In genomic region chr4:94999249-94999648, GRCm38 (mm10) we compare ENCODE assay signal across 9 mouse cellular contexts. TPM values are rescaled to one million over a fixed set of nuclear protein-coding genes. Genes with fewer than 3 reads are reported as not detected.
DNase-seq lines count a peak whose midpoint lies in the region; ATAC-seq and TF ChIP-seq lines count a peak whose summit lies in the region.
"Had no signal": no experiment of that assay in that cellular context is flagged by ENCODE, and none has a peak within 500 bp of the region (broad histone marks: within the 10 kb centered on the region; RNA-seq: fewer than 3 reads in every experiment).

No protein-coding gene starts in this region.

- no peaks in the 10 kb centered on the region for H3K27me3 ChIP-seq in intestine, postnatal 0 days (replicated peaks; ENCODE audit: control insufficient read depth, insufficient read depth, low read length)
- no peaks in the 10 kb centered on the region for H3K27me3 ChIP-seq in intestine, embryonic 15.5 days (replicated peaks)
- H3K27me3 ChIP-seq in CH12.LX (replicated peaks): no peaks in the 10 kb centered on the region
- H3K27me3 ChIP-seq in forebrain, embryonic 10.5 days (ENCODE audit: poor library complexity, severe bottlenecking): no peaks in the 10 kb centered on the region
- no peaks in the 10 kb centered on the region for H3K27me3 ChIP-seq in hindbrain, embryonic 13.5 days

- H3K27ac ChIP-seq in intestine, postnatal 0 days (ENCODE audit: low read depth, low read length): no peak overlapping the region
- H3K27ac ChIP-seq in intestine, embryonic 15.5 days: no peak overlapping the region
- H3K27ac ChIP-seq in CH12.LX (ENCODE audit: insufficient read depth, low read depth): 0 out of 2 replicates have a peak overlapping the region, but pooled peaks have one; percentile 31
- no peak overlapping the region for H3K27ac ChIP-seq in forebrain, embryonic 10.5 days
- no peak overlapping the region for H3K27ac ChIP-seq in hindbrain, embryonic 13.5 days

- peak; percentile 76; the same call in 1 of the 2 replicates for TF ChIP-seq EP300 in CH12.LX (IDR thresholded peaks at IDR 0.05; ENCODE audit: low read length)

- H3K79me2 ChIP-seq in CH12.LX (replicated peaks; ENCODE audit: control insufficient read depth, extremely low read depth, insufficient read depth, poor library complexity, severe bottlenecking): no peaks in the 10 kb centered on the region

- no peak overlapping the region for H3K4me2 ChIP-seq in intestine, postnatal 0 days (replicated peaks; ENCODE audit: low read depth)
- no peak overlapping the region for H3K4me2 ChIP-seq in intestine, embryonic 15.5 days (replicated peaks)
- H3K4me2 ChIP-seq in CH12.LX (ENCODE audit: insufficient read depth, low read depth, poor library complexity, severe bottlenecking): peak overlapping the region; percentile 35
- H3K4me2 ChIP-seq in hindbrain, embryonic 13.5 days: no peak overlapping the region

- in situ Hi-C loops in CH12.LX (cut with MboI; ENCODE audit: low pct_ligation_motif_present, low pct_unique_long_range_greater_than_20kb, low sequenced_read_pairs): no loop called here

- peak; percentile 53 for TF ChIP-seq CTCF in intestine, postnatal 0 days (IDR thresholded peaks at IDR 0.05; ENCODE audit: low read depth)
- peak; percentile 47 to 63 for TF ChIP-seq CTCF in CH12.LX (conservative IDR thresholded peaks at IDR 0.05 in 1 of 2, IDR thresholded peaks at IDR 0.05 in 1 of 2; ENCODE audit: low read depth in 2 of 2, low read length in 2 of 2)

- H3K4me3 ChIP-seq in intestine, postnatal 0 days (ENCODE audit: low read depth, low read length): no peak overlapping the region
- H3K4me3 ChIP-seq in intestine, embryonic 15.5 days (replicated peaks): no peak overlapping the region
- H3K4me3 ChIP-seq in CH12.LX (replicated peaks in 1 of 3; ENCODE audit: low read depth in 2 of 3, low read length in 2 of 3, poor library complexity in 1 of 3): no peak overlapping the region
- H3K4me3 ChIP-seq in forebrain, embryonic 10.5 days: no peak overlapping the region
- no peak overlapping the region for H3K4me3 ChIP-seq in hindbrain, embryonic 13.5 days
- H3K4me3 ChIP-seq: myocyte had no signal

- H3K36me3 ChIP-seq in intestine, postnatal 0 days (ENCODE audit: control insufficient read depth, insufficient read depth): no peaks in the 10 kb centered on the region
- H3K36me3 ChIP-seq in intestine, embryonic 15.5 days: no peaks in the 10 kb centered on the region
- no peaks in the 10 kb centered on the region for H3K36me3 ChIP-seq in CH12.LX (replicated peaks in 1 of 2; ENCODE audit: control insufficient read depth in 1 of 2, insufficient read depth in 1 of 2, low read length in 1 of 2)
- H3K36me3 ChIP-seq in forebrain, embryonic 10.5 days (replicated peaks): no peaks in the 10 kb centered on the region
- H3K36me3 ChIP-seq in hindbrain, embryonic 13.5 days: no peaks in the 10 kb centered on the region

- no peaks in the 10 kb centered on the region for H3K9me3 ChIP-seq in intestine, postnatal 0 days (ENCODE audit: control insufficient read depth)
- H3K9me3 ChIP-seq in intestine, embryonic 15.5 days: no peaks in the 10 kb centered on the region
- peaks cover 8% of the 10 kb centered on the region for H3K9me3 ChIP-seq in CH12.LX (replicated peaks; ENCODE audit: low read length)
- H3K9me3 ChIP-seq in forebrain, embryonic 10.5 days: no peaks in the 10 kb centered on the region
- no peaks in the 10 kb centered on the region for H3K9me3 ChIP-seq in hindbrain, embryonic 13.5 days

- peak; percentile 45 for TF ChIP-seq RAD21 in CH12.LX (IDR thresholded peaks at IDR 0.05; ENCODE audit: low read depth, low read length)

- ATAC-seq in intestine, postnatal 0 days: no peak
- no peak for ATAC-seq in intestine, embryonic 15.5 days
- ATAC-seq in hindbrain, embryonic 13.5 days (ENCODE audit: low FRiP score): no peak

- dilution Hi-C loops in CH12.LX (cut with MboI; ENCODE audit: extremely low pct_ligation_motif_present, extremely low pct_unique_long_range_greater_than_20kb, low sequenced_read_pairs): no loop called here

- TF ChIP-seq POLR2A in CH12.LX (IDR thresholded peaks at IDR 0.05; ENCODE audit: low read depth, low read length): no peak

- H3K4me1 ChIP-seq in intestine, postnatal 0 days (replicated peaks; ENCODE audit: control insufficient read depth, insufficient read depth, low read length): no peaks in the 10 kb centered on the region; the same call in 1 of the 2 replicates
- no peaks in the 10 kb centered on the region for H3K4me1 ChIP-seq in intestine, embryonic 15.5 days (replicated peaks)
- peaks cover 5 to 32% of the 10 kb centered on the region in 2 experiments for H3K4me1 ChIP-seq in CH12.LX (ENCODE audit: control insufficient read depth in 1 of 2, insufficient read depth in 2 of 2)
- no peaks in the 10 kb centered on the region for H3K4me1 ChIP-seq in forebrain, embryonic 10.5 days
- H3K4me1 ChIP-seq in hindbrain, embryonic 13.5 days (replicated peaks): no peaks in the 10 kb centered on the region

- peak; percentile 66 for DNase-seq in 3T3-L1 (ENCODE audit: low read depth, low spot score)
- peak; percentile 94 for DNase-seq in CH12.LX (ENCODE audit: extremely low read depth)
- DNase-seq in lung, postnatal 36 days: peak; percentile 35
- DNase-seq in forebrain, embryonic 10.5 days (ENCODE audit: extremely low spot score, low spot score): no peak
- no peak for DNase-seq in urinary bladder, postnatal 4 days (ENCODE audit: low spot score in 2 of 2)

- no peak overlapping the region for H3K9ac ChIP-seq in intestine, postnatal 0 days (ENCODE audit: low read depth, low read length)
- no peak overlapping the region for H3K9ac ChIP-seq in intestine, embryonic 15.5 days
- no peak overlapping the region for H3K9ac ChIP-seq in CH12.LX (ENCODE audit: insufficient read depth, low read depth)
- no peak overlapping the region for H3K9ac ChIP-seq in hindbrain, embryonic 13.5 days

- 67% methylated on average over 3 of the region's 3 CpGs for WGBS in intestine, postnatal 0 days
- WGBS in intestine, embryonic 15.5 days: 66% methylated on average over 3 of the region's 3 CpGs
- WGBS in forebrain, embryonic 10.5 days: 69% methylated on average over 3 of the region's 3 CpGs
- WGBS in hindbrain, embryonic 13.5 days: 66% methylated on average over 3 of the region's 3 CpGs

TF ChIP-seq in CH12.LX, 34 proteins besides CTCF, POLR2A, EP300 and RAD21 (continues in another document):
- TF ChIP-seq CHD2 (IDR thresholded peaks at IDR 0.05; ENCODE audit: low read length) (0 out of 2 replicates have a peak, but pooled peaks have one; percentile 17), POLR2AphosphoS2 (IDR thresholded peaks at IDR 0.05; ENCODE audit: low read depth, low read length) (no peak), JUN (IDR thresholded peaks at IDR 0.05; ENCODE audit: insufficient read depth, low read depth, low read length) (no peak; the same call in 1 of the 2 replicates), ELF1 (IDR thresholded peaks at IDR 0.05; ENCODE audit: low read depth, low read length) (peak; percentile 57; the same call in 1 of the 2 replicates), NELFE (IDR thresholded peaks at IDR 0.05; ENCODE audit: low read depth, low read length) (no peak), MXI1 (IDR thresholded peaks at IDR 0.05; ENCODE audit: low read depth, low read length) (no peak; the same call in 1 of the 2 replicates), TCF12 (IDR thresholded peaks at IDR 0.05; ENCODE audit: low read depth, low read length) (peak; percentile 71), SMC3 (IDR thresholded peaks at IDR 0.05; ENCODE audit: low read depth, low read length) (peak; percentile 52), E2F4 (IDR thresholded peaks at IDR 0.05; ENCODE audit: insufficient replicate concordance, low read depth, low read length) (no peak), MAFK (IDR thresholded peaks at IDR 0.05; ENCODE audit: insufficient replicate concordance, low read length) (peak; percentile 66; the same call in 1 of the 2 replicates), HCFC1 (IDR thresholded peaks at IDR 0.05; ENCODE audit: low read depth, low read length) (0 out of 2 replicates have a peak, but pooled peaks have one; percentile 27), GABPA (IDR thresholded peaks at IDR 0.05; ENCODE audit: insufficient replicate concordance, low read depth, low read length) (no peak), ETS1 (conservative IDR thresholded peaks at IDR 0.05; ENCODE audit: low read depth, low read length) (peak; percentile 97), MAZ (IDR thresholded peaks at IDR 0.05; ENCODE audit: low read depth, low read length) (peak; percentile 63; the same call in 1 of the 2 replicates), ZMIZ1 (IDR thresholded peaks at IDR 0.05; ENCODE audit: low read depth, low read length) (no peak), MYC (IDR thresholded peaks at IDR 0.05; ENCODE audit: low read depth, low read length) (0 out of 2 replicates have a peak, but pooled peaks have one; percentile 66), NRF1 (IDR thresholded peaks at IDR 0.05; ENCODE audit: low read depth, low read length) (no peak), IRF4 (IDR thresholded peaks at IDR 0.05; ENCODE audit: low read depth, low read length) (peak; percentile 71; the same call in 1 of the 2 replicates), BHLHE40 (IDR thresholded peaks at IDR 0.05; ENCODE audit: low read depth, low read length) (peak; percentile 94), KAT2A (IDR thresholded peaks at IDR 0.05; ENCODE audit: insufficient replicate concordance, low read length) (0 out of 2 replicates have a peak, but pooled peaks have one; percentile 47), JUND (conservative IDR thresholded peaks at IDR 0.05; ENCODE audit: low read depth, low read length) (peak; percentile 34; the same call in 1 of the 2 replicates)

RNA-seq across cellular contexts. Expression of gene Mysm1, which starts 20.3 kb away (rescaled TPM):
- 10.5 and 13.2 TPM in 2 replicates for polyA plus RNA-seq in intestine, postnatal 0 days (2015; fragmentation: Nextera tagmentation; extraction: Ambion mirVana)
- polyA plus RNA-seq in intestine, embryonic 15.5 days (2015; fragmentation: Nextera tagmentation; extraction: Ambion mirVana): 23.4 and 25.0 TPM in 2 replicates
- 13.7 and 14.2 TPM in 2 replicates for total RNA-seq in CH12.LX (2012; rRNA removed)
- 15.3 and 20.0 TPM in 2 replicates for total RNA-seq in CH12.LX (2014; rRNA removed)
- 10.5 and 11.5 TPM in 2 replicates for polyA plus RNA-seq in CH12.LX (2012; ENCODE audit: insufficient read length, low read depth)
- 24.6 and 27.6 TPM in 2 replicates for polyA plus RNA-seq in forebrain, embryonic 10.5 days (2016; fragmentation: Nextera tagmentation; extraction: Ambion mirVana)
- polyA plus RNA-seq in hindbrain, embryonic 13.5 days (2015; fragmentation: Nextera tagmentation; extraction: Ambion mirVana): 32.2 and 35.9 TPM in 2 replicates

RNA-seq across cellular contexts. Expression of gene Jun, which starts 52.8 kb away (rescaled TPM):
- polyA plus RNA-seq in intestine, postnatal 0 days (2015; fragmentation: Nextera tagmentation; extraction: Ambion mirVana): 58.3 and 63.2 TPM in 2 replicates
- 83.6 and 88.6 TPM in 2 replicates for polyA plus RNA-seq in intestine, embryonic 15.5 days (2015; fragmentation: Nextera tagmentation; extraction: Ambion mirVana)
- total RNA-seq in CH12.LX (2012; rRNA removed): 14.4 and 15.0 TPM in 2 replicates
- total RNA-seq in CH12.LX (2014; rRNA removed): 6.1 and 7.2 TPM in 2 replicates
- 10.4 and 11.1 TPM in 2 replicates for polyA plus RNA-seq in CH12.LX (2012; ENCODE audit: insufficient read length, low read depth)
- polyA plus RNA-seq in forebrain, embryonic 10.5 days (2016; fragmentation: Nextera tagmentation; extraction: Ambion mirVana): 74.2 and 82.9 TPM in 2 replicates
- polyA plus RNA-seq in hindbrain, embryonic 13.5 days (2015; fragmentation: Nextera tagmentation; extraction: Ambion mirVana): 55.6 and 56.7 TPM in 2 replicates

Comparison
In these comparisons a context has a peak if more than half of its experiments do, and no peak if none do; other contexts are left out.
1. DNase-seq: peak in 3T3-L1 (single experiment), CH12.LX (single experiment) and lung, postnatal 36 days (single experiment); none in forebrain, embryonic 10.5 days (single experiment) and urinary bladder, postnatal 4 days (0 of 2).